Mouse (Mus musculus) heart, postnatal 10 days (tissue): ENCODE results near the gene Pacsin2. TPM values are rescaled to one million over a fixed set of nuclear protein-coding genes. Genes with fewer than 3 reads are reported as not detected.
"Not testable (repeated sequence)": the region's sequence is repeated elsewhere in the genome, so short reads cannot be mapped to it uniquely, and the experiment has no call there.

Source experiments
- DNase-seq, 2 experiments: peaks; one replicate each; pipeline ENCODE4 v3.0.0; 2021
- intact Hi-C: fragments of 180-260 bp; cut with DNase I; formaldehyde crosslinking; loops from one replicate; pipeline ENCODE4 v1.15.1; 2025
- total RNA-seq, 2 experiments: library from RNA; stranded (reverse); gene quantifications; 2 replicates each; pipeline ENCODE4 v1.2.3; 2021

Gene Pacsin2
- 100 to 1,000 TPM; 162 to 168 TPM for total RNA-seq

DNA sequence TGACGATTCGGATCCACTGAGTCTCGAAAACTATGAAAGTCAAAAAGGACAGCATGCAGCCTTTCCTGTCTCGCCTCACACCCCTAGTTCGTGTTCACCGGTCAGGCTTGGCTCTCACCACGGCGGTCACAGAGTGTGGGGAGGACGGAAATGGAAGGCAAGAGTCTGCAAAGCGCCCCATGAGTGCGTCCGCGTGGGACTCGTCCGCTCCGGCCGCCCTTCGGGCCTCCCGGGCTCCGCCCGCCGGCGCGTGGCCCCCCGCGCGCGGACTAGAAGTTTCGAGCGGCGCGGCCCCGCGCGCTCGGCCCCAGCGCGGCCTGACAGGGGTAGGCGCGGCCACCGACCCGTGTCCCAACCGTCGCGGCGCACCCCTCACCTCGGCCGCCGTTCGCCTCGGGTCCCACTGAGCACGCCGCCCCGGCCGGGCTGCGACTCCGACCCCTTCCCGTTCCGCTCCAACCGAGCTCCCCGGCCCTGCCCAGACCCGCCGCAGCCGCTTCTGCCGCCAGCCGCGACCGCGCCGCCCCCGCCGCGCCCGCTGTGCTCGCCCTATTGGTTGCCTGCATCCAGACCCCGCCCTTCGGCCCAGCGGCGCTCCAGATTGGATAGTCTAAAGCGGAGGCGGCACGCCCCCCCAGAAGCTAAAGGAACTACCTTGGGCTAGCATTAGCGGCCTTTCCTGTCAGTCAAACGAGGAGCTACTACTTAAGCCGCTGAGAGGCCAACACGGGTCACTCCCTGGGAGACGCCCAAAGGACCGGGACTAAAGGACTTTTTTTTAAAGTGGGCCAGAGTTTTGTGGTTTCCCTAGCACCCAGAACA, at the start of gene Pacsin2:
Pacsin2 (minus strand) TSS at position 524 of the 822 bp plus-strand sequence.
- intact Hi-C loops, result loop anchor here (2.0 kb wide), 1 partner anchor 31 kb away; no protein-coding TSS in a partner anchor
- DNase-seq, result peak; percentile 98 to 99

- intact Hi-C loops, result no loop called here
- no peak for DNase-seq
These were observed 48.3 kb upstream of the Pacsin2 start for GRCm38 (mm10) chr15:83512489-83513281.

DNA sequence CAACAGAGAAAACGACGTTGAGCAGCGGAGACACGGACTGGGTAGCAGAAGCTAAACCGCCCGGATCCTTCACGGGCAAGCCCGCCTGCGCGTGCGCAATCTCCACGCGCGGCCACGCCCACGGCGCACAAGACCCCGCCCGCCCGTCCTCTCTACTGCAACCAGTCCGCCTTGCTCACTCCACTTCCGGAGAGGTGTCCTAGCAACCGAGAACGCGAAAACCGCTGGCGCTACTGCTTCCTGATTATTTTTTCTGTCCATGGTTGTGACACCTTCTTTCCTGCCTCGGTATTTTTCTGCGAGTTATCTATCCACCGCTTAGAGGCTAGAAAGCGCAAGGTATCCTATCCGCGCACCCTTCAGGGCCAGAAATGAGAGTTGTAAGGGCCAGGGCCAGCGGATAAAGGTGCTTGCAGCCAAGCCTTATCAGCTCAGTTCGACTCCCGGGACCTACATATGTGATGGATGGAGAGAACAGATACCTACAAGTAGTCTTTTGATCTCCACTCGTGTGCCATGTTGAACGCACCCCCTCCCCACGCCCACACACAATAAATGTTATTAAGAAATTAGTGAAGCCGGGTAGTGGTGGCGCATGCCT, 46.5 kb upstream of the Pacsin2 start, which contains the start of gene Ttll1:
Ttll1 (minus strand) TSS at position 89 of the 601 bp plus-strand sequence.
- DNase-seq, result peak; percentile 97
- intact Hi-C loops, result no loop called here

DNA sequence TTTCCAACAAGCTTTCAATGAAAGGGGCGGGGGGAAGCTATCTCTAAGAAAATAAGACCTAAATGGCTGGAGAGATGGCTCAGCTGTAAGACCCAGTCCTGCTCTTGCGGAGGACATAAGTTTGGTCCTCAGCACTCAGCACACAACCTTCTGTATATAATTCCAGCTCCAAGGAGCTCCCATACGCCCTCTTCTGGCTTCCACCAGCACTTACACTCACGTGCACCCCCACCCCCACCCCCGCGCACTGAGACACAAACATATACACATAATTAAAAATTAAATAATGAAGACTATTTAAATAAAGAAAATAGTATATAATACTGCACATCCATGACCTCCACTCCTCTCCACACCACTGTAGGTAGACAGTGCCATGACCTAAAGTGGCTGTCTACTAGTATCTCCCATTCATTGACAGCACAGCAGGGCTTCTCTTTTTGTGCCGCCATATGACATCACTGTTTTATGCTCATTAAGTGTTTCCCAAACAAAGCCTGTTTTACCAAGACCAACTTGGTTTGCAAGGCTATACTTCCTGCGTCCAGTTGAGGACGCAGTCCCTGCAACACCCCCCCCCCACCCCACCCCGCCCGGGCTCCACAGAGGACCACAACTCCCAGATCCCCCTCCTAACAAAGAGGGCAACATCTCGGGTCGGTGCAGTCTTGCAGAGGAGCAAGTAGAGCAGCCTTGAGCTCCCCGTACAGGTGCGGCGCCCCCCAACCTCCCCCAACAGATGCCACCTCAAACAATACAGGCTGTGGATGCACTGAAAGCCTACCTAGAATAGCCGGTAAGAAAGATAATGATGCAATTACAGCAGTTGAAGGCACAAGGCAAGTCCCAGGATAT, 45.8 kb upstream of the Pacsin2 start:
- intact Hi-C loops, result no loop called here
- DNase-seq, result no peak

GRCm38 (mm10) chr15:83501483-83501882, 37.1 kb upstream of the Pacsin2 start:
- intact Hi-C loops, DNase-seq: not testable (repeated sequence)

DNA sequence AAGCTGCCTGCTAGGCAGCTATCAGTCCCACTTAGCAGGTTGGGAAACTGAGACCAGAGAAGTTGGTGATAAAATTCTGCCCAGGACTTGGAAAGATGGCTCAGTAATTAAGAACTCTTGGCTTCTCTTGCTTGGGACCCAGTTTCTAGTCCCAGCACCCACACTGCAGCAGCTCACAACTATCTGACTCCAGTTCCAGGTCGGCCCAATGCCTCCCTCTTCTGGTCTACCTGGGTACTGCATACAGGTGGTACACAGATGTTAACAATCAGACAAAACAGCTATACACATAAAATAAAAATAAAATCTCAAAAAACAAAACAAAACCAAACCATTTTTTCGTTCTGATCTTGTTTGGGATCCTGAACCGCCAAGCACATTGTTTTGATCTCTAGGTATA, 35.9 kb upstream of the Pacsin2 start:
- peak in 1 of 2 experiments; percentile 54 for DNase-seq

GRCm38 (mm10) chr15:83499211-83499755, 34.9 kb upstream of the Pacsin2 start:
- intact Hi-C loops, result no loop called here
- no peak for DNase-seq

More for the DNA sequence above, 35.9 kb upstream of the Pacsin2 start:
- intact Hi-C loops, result no loop called here

DNA sequence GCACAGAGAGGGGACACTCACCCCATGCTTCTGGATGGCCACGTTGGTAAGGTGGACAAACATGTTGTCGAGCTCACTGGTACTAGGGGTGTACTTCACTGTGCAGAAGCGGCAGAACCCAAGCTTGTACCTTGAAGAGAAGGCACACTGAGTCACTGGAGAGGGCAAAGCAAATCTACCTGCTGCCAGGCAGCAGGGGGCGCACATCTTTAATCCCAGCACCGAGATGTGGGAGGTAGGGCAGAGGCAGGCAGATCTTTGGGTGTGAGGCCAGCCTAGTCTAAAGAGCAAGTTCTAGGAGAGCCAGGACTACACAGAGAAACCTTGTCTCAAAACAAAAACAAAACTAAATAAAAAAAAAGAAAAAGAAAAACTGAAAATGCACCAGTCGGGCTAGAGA, 32.9 kb upstream of the Pacsin2 start:
- intact Hi-C loops, result no loop called here

DNA sequence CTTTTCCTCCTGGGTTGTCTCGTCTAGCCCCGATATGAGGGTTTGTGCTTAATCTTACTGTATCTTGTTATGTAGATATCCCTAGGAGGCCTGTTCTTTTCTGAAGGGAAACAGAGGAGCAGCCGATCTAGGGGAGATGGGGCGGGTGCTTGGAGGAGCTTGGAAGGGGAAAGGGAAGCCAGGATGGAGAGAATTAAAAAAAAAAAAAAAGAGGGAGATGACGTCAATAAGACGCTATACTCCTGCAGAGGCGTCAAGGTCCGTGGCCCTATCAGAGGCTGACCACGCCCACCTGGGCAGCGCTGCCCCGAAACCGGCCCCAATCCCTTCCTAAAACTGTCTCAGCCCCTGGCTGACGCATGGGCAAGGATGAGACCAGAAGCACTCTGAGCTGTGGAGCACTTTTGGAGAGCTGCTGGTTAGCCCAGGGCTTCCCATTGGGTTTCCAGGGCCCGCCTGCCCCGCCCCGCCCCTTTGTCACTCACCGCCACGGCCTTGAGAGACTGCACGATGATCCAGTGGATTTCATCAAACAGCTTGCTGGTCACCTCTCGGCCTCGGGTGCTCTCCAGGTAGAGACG, 31.5 kb upstream of the Pacsin2 start:
- intact Hi-C loops, result no loop called here
- DNase-seq, result no peak

More for the DNA sequence above, 32.9 kb upstream of the Pacsin2 start:
- no peak for DNase-seq

DNA sequence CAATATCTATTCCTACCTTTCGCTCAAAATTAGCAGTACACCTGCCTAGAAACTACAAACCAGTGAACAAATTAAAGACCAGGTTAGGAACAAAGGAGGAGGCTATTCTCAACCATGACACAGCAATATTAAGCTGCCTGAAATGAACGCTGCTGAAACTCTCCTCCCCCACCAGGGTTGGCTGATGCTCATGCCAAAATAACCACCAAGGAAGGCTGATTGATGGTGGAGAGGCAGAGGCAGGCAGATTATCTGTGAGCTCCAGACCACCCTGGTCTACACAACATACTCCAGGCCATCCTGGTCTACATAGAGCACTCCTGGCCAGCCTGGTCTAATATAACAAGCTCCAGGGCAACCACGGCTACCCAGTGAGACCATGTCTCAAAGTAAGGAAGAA, 30.8 kb upstream of the Pacsin2 start:
- intact Hi-C loops, result no loop called here
- DNase-seq, result no peak

DNA sequence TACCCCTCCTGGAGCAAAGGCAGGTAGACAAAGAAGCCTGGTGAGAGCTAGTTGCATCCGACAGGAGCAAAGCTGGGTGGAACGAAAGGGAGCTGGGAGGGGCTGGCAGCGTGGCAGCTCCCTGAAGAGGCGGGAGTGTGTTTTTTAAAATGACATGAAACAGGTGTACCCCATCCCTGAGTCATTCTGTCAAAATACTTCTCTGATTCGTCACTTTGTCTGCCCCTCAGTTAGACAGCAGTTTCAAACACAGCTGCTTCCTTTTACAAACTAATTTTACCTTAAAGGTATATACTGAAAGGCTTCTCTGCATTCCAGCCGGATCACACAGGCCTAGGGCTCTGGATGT, 30.1 kb upstream of the Pacsin2 start:
- no peak for DNase-seq
- intact Hi-C loops, result no loop called here

GRCm38 (mm10) chr15:83493856-83494571, 29.6 kb upstream of the Pacsin2 start:
- intact Hi-C loops, result no loop called here

GRCm38 (mm10) chr15:83491891-83492290, 27.5 kb upstream of the Pacsin2 start:
- intact Hi-C loops, result no loop called here
- DNase-seq, result peak; percentile 57 to 68

More at GRCm38 (mm10) chr15:83493856-83494571, 29.6 kb upstream of the Pacsin2 start:
- DNase-seq, result no peak

DNA sequence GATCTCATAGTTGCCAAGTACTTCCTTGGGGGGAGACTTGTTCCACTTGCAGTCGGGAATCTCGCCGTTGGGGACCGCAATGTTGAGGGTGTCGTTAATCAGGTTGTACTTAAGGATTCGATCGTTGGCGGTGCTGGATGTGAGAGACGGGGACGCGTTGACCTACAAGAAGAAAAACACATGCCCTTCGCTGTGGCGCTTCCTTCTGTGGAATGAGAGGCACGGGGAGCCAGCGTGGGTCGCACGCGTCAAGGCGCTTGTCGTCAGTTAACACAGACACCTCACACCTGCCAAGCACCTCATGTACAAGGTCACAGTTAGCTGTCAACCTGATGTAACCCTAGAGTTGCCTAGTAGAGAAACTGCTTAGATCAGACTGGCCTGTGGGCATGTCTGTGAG, 25.1 kb upstream of the Pacsin2 start:
- intact Hi-C loops, result no loop called here
- peak; percentile 53 to 65 for DNase-seq

DNA sequence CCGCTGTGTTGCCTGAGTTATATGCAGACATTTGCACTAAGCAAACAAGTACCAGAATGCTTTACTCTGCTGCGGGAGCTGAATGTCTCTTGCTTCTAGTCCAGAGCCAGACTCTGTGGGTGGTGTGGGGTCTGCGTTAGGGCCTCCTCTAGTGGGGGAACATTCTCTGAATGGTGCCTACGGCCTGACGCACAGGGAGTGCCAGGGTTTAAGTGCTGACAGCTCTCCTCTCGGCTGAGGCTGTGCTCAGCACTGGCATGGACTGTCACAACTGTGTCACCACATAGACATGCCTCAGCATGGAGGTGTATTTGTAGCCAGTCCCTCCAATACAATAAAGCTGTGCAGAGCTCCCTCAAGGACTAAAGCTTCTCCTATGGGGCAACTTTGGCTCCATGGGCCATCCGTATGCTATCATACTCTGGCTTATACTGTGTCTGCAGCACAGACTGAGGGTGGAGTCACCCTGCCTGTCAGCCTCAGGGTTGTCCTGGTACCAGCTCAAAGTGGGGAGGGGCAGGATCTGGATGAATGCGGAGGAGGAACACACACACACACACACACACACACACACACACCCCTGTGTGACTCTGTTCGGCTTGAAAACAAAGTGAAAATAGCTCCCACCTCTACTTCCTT, 23.2 kb upstream of the Pacsin2 start:
- intact Hi-C loops, result no loop called here
- peak; percentile 69 to 70 for DNase-seq

- intact Hi-C loops, result no loop called here
- DNase-seq, result no peak
These were observed 19.9 kb upstream of the Pacsin2 start for GRCm38 (mm10) chr15:83484311-83484710.

DNA sequence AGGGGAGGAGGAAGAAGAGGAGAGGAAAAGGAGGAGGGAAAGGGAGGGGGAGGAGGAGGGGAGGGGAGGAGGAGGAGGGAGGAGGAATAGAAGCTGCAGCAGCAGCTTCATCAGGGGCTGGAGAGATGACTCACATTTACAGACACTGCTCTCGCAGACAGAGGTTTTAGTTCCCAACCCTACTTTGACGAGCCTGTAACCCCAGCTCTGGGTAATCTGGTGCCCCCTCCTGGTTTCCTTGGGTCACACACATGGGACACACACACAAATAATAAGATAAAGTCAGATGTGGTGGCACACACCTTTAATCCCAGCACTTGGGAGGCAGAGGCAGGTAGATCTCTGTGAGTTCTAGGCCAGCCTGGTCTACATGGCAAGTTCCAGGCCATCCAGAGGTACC, 19.1 kb upstream of the Pacsin2 start:
- intact Hi-C loops, result no loop called here

DNA sequence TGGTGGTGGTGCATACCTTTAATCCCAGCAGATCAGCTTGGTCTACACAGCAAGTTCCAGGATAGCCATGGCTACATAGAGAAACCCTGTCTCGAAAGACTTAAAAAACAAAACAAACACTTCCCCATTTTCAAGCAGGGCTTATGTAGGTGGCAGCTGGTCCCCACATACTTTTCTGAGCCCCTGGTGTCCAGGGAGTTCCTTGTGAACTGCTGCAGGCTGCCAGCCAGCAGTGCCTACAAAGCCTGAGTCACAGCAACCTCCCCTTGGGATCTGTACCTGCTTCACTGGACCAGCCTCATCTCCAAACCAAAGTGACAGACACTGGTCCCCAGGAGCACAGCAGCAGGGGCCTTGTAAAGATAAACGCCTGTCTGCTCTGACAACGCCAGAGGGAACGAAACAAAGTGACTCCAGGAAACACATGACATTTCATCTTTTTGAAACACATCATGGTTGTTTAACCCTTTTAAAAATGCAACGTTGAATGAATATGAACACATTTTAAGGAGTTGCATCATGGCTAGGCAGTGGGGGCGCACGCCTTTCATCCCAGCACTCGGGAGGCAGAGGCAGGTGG, 18.3 kb upstream of the Pacsin2 start:
- intact Hi-C loops, result no loop called here
- DNase-seq, result no peak

More for the DNA sequence above, 19.1 kb upstream of the Pacsin2 start:
- DNase-seq, result peak in 1 of 2 experiments; percentile 54
